Mouse (Mus musculus) heart, adult 2 months (tissue): ENCODE data around the gene Fau. TPM values are rescaled to one million over a fixed set of nuclear protein-coding genes. Genes with fewer than 3 reads are reported as not detected.

Experiments
- DNase-seq, 2 experiments: peaks; one replicate each; pipeline ENCODE4 v3.0.0; 2021
- H3K27ac ChIP-seq: fragments of 200-600 bp; 2 replicates; pipeline ENCODE4 v1.8.1; 2022
- H3K27me3 ChIP-seq: fragments of 200-500 bp; 2 replicates; pipeline ENCODE4 v1.6.1; 2012; ENCODE audit warnings: mild to moderate bottlenecking, low read length, inconsistent platforms, mixed read lengths; ENCODE audit not compliant: control insufficient read depth, insufficient read depth
- H3K36me3 ChIP-seq: fragments of 200-500 bp; 2 replicates; pipeline ENCODE4 v1.6.1; 2012; ENCODE audit warnings: low read length, inconsistent platforms; ENCODE audit not compliant: control insufficient read depth, insufficient read depth
- H3K4me1 ChIP-seq: fragments of 200-500 bp; 2 replicates; pipeline ENCODE4 v1.6.1; 2011; ENCODE audit warnings: low read length; ENCODE audit not compliant: control insufficient read depth, insufficient read depth
- H3K4me3 ChIP-seq: fragments of 200-600 bp; 2 replicates; pipeline ENCODE4 v1.8.1; 2022
- H3K79me2 ChIP-seq: fragments of 200-500 bp; replicated peaks from 2 replicates; pipeline ENCODE4 v1.6.1; 2012; ENCODE audit warnings: mild to moderate bottlenecking, inconsistent platforms, low read length, moderate library complexity, mixed read lengths; ENCODE audit not compliant: control insufficient read depth, insufficient read depth
- H3K9ac ChIP-seq: fragments of 200-500 bp; 2 replicates; pipeline ENCODE4 v1.6.1; 2012; ENCODE audit warnings: low read depth, mild to moderate bottlenecking, control low read depth, inconsistent platforms, low read length, mixed read lengths
- CTCF ChIP-seq: fragments of 200-600 bp; IDR thresholded peaks from 2 replicates; pipeline ENCODE4 v1.8.1; 2022; ENCODE audit warnings: antibody characterized with exemption, mild to moderate bottlenecking, moderate library complexity
- EP300 ChIP-seq: fragments of 200-500 bp; IDR thresholded peaks from 2 replicates; pipeline ENCODE4 v1.6.1; 2011; ENCODE audit warnings: low read depth, low read length, control low read depth; ENCODE audit not compliant: insufficient read depth
- POLR2A ChIP-seq: fragments of 200-500 bp; IDR thresholded peaks from 2 replicates; pipeline ENCODE4 v1.6.1; 2011; ENCODE audit warnings: mild to moderate bottlenecking, low read depth, low read length, control low read depth; ENCODE audit not compliant: insufficient read depth
- WGBS: fragments of 180-500 bp; shearing (Covaris S2); methylation state at CpG from one replicate; pipeline ENCODE4 v1.1.7; 2018; 5-methylcytosine and 5-hydroxymethylcytosine counted together
- intact Hi-C: fragments of 180-260 bp; cut with DNase I; formaldehyde crosslinking; loops from one replicate; pipeline ENCODE4 v1.15.1; 2025
- polyA plus RNA-seq: library from polyadenylated mRNA; depleted of rRNA; stranded (reverse); fragments of >200 nt; gene quantifications from 2 replicates; pipeline ENCODE4 v1.2.3, GENCODE M21; 2012
- total RNA-seq, 2 experiments: library from RNA; stranded (reverse); gene quantifications; 2 replicates each; pipeline ENCODE4 v1.2.3; 2021

The Fau gene
- total and polyA plus RNA-seq, 3 experiments, result 386 to 636 (median 550) TPM

GRCm38 (mm10) chr19:6073889-6074288 is 16.2 kb downstream of the Fau start:
- 92% methylated on average over 5 of the region's 5 CpGs for WGBS
- no peak for TF ChIP-seq POLR2A
- TF ChIP-seq EP300, result no peak
- no peak for TF ChIP-seq CTCF
- no peak overlapping the region for H3K27ac ChIP-seq
- DNase-seq, result no peak
- intact Hi-C loops, result no loop called here
- no peaks in the 10 kb centered on the region for H3K36me3 ChIP-seq
- no peak overlapping the region for H3K4me3 ChIP-seq
- no peak overlapping the region for H3K9ac ChIP-seq
- 0 out of 2 replicates have a peak, but pooled peaks cover 1% of the 10 kb centered on the region for H3K79me2 ChIP-seq
- peaks cover 4% of the 10 kb centered on the region for H3K4me1 ChIP-seq
- no peaks in the 10 kb centered on the region for H3K27me3 ChIP-seq

DNA sequence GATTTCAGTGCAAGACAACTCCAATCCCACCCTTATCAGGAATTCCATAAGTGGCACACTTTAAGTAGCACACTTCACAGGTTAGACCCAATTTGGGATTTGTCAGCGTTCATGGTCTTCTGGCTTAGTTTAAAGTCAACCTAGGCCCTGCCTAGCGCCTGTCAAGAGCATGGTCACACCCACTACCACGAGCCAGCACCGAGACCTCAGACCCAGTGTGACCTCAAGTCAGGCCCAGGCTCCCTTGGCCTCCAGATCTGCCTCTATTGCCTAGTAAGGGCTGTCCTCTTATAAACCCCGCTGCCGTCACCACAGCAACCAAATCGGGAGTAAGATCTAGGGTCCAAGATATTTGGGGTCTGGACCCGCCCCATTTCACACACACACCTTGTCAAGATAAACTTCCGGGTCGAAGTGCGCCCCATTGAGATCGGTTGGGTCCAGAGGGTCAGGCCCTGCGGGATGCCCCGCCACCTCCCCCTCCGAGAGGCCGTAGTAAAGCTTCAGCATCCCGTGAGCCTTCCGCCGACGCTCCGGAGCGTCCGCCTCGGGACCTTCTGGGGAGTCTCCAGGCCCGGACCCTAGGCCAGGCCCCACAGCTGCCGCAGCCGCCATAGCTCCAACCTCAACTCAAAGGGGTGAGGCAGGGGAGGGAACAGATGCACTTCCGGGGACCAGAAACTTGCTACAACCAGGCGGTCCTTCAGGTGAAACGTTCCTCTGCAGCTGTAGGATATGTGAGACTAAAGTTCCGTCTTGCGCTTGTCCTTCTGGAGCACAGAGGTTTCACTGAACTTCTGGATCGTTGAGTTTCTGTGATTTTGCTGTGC is 19.1 kb downstream of the Fau start, which contains the start of gene Vps51:
Gene Vps51, minus strand, starts transcription at position 668 of the 830 bp plus-strand sequence.
- H3K4me3 ChIP-seq, result peak within 1 kb of the TSS; percentile 94
- H3K4me1 ChIP-seq, result peaks cover 4% of the 10 kb centered on the region
- H3K27ac ChIP-seq, result peak within 1 kb of the TSS; percentile 84
- H3K79me2 ChIP-seq, result 0 out of 2 replicates have a peak, but pooled peaks cover 1% of the 10 kb centered on the region
- no peaks in the 10 kb centered on the region for H3K36me3 ChIP-seq
- peak within 1 kb of the TSS; percentile 76 for H3K9ac ChIP-seq
- intact Hi-C loops, result loop anchor here (1.0 kb wide), 1 partner anchor 15 kb away; the partner anchor contains the start of gene Znhit2
- DNase-seq, result peak; percentile 88
- TF ChIP-seq CTCF, result no peak
- TF ChIP-seq EP300, result peak; percentile 82
- TF ChIP-seq POLR2A, result peak; percentile 74
- WGBS, result under 1% methylated on average over 33 of the region's 33 CpGs
- H3K27me3 ChIP-seq, result no peaks in the 10 kb centered on the region

DNA sequence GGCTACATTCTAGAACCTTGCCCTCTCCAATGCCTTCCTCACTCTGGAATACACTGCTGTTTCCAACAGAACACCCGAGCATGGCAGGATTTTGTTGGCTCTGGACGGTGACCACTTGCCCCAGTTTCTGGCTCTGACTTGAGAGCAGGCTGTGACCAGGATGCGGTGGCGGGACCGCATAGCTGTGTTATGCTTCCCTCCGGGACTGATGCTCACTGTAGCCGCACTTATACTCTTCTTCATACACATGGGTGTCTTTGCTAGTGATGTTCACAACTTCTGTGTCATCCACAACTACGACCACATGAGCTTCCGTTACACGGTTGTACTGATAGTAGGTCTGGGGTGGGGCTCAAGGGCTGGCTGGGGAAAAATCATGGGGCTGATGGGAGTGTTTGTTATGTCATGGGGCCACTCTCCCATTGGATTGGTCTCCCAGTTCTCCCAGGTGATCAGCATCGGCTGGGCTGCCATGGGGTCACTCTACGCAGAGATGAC is 22.4 kb downstream of the Fau start, which contains the start of gene Tmem262:
Gene Tmem262, plus strand, starts transcription at position 51 of the 498 bp plus-strand sequence.
- WGBS, result 84% methylated on average over 12 of the region's 12 CpGs
- no peaks in the 10 kb centered on the region for H3K27me3 ChIP-seq
- no peak within 1 kb of the TSS for H3K27ac ChIP-seq
- no peak within 1 kb of the TSS for H3K9ac ChIP-seq
- no peak within 1 kb of the TSS for H3K4me3 ChIP-seq
- no peak for TF ChIP-seq CTCF
- no peak for TF ChIP-seq POLR2A
- no peak for TF ChIP-seq EP300
- H3K4me1 ChIP-seq, result peaks cover 7% of the 10 kb centered on the region
- 0 out of 2 replicates have a peak, but pooled peaks cover 2% of the 10 kb centered on the region for H3K79me2 ChIP-seq
- DNase-seq, result no peak
- intact Hi-C loops, result loop anchor here (10.0 kb wide), 1 partner anchor 255 kb away; the partner anchor contains the start of gene Men1
- no peaks in the 10 kb centered on the region for H3K36me3 ChIP-seq

GRCm38 (mm10) chr19:6082156-6082555 is 24.5 kb downstream of the Fau start, which contains the start of gene Gm28374:
Gene Gm28374 (minus strand): TSS chr19:6082256.
- 82% methylated on average over 9 of the region's 9 CpGs for WGBS
- Histone ChIP-seq H3K9ac (no peak within 1 kb of the TSS), H3K4me1 (peaks cover 5% of the 10 kb centered on the region), H3K27ac (no peak within 1 kb of the TSS), H3K27me3 (no peaks in the 10 kb centered on the region), H3K79me2 (0 out of 2 replicates have a peak, but pooled peaks cover 2% of the 10 kb centered on the region), H3K4me3 (no peak within 1 kb of the TSS), H3K36me3 (no peaks in the 10 kb centered on the region)
- no peak for TF ChIP-seq EP300
- TF ChIP-seq CTCF, result no peak
- TF ChIP-seq POLR2A, result no peak
- DNase-seq, result no peak
- intact Hi-C loops, result loop anchor here (10.0 kb wide), 1 partner anchor 253 kb away; the partner anchor contains the start of gene Men1

- H3K4me3 ChIP-seq, result peak within 1 kb of the TSS; percentile 62
- peak; percentile 74; the same call in 1 of the 2 replicates for TF ChIP-seq POLR2A
- peak; percentile 94 for TF ChIP-seq EP300
- TF ChIP-seq CTCF, result peak; percentile 15
- peak; percentile 97 for DNase-seq
- peak within 1 kb of the TSS; percentile 48 for H3K9ac ChIP-seq
- 0 out of 2 replicates have a peak, but pooled peaks cover 2% of the 10 kb centered on the region for H3K79me2 ChIP-seq
- H3K27ac ChIP-seq, result peak within 1 kb of the TSS; percentile 70
- H3K36me3 ChIP-seq, result no peaks in the 10 kb centered on the region
- H3K27me3 ChIP-seq, result no peaks in the 10 kb centered on the region
- intact Hi-C loops, result loop anchor here (1.0 to 10.0 kb wide), 3 partner anchors 26 to 250 kb away; partner anchors contain the start of genes Men1 and Sac3d1
- peaks cover 4% of the 10 kb centered on the region for H3K4me1 ChIP-seq
- under 1% methylated on average over 58 of the region's 58 CpGs for WGBS
These were observed 27.0 kb downstream of the Fau start, which contains the start of the genes Zfpl1 and Cdca5 for GRCm38 (mm10) chr19:6084478-6085248. Gene Zfpl1 (minus strand): TSS chr19:6084956. Gene Cdca5 (plus strand): TSS chr19:6084983.
